Mouse (Mus musculus): Measurements from ENCODE around the gene Zfp526.

DNA sequence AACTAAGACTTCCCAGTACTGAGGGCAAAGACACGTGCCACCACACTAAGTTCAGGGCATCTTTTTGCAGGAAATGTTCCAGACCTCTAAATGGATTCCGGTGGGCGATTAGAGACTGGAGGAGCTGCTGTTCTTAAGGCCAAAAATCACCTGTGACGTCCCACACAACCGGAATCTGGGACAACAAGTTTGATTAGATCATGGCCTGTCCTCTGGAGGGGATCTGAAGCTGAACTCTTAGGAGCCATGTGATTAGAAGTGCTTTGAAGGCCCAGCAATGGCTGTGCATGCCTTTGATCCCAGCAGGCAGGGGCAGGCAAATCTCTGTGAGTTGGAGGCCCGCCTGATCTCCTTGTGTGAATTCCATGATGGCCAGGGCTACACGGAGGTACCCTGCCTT, 19.4 kb downstream of the Zfp526 start:
- no peak for TF ChIP-seq RCOR1 (conservative IDR thresholded peaks at IDR 0.05; ENCODE audit: low read depth, low read length)
- TF ChIP-seq TCF12 (IDR thresholded peaks at IDR 0.05; ENCODE audit: low read depth, low read length) = no peak
- no peak for TF ChIP-seq MAFK (IDR thresholded peaks at IDR 0.05; ENCODE audit: insufficient replicate concordance, low read length)
- TF ChIP-seq JUND (conservative IDR thresholded peaks at IDR 0.05; ENCODE audit: low read depth, low read length) = no peak
- no peak for TF ChIP-seq CTCF (conservative IDR thresholded peaks at IDR 0.05 in 1 of 2, IDR thresholded peaks at IDR 0.05 in 1 of 2; ENCODE audit: low read depth in 2 of 2, low read length in 2 of 2)
- no peak for TF ChIP-seq MYC (IDR thresholded peaks at IDR 0.05; ENCODE audit: low read depth, low read length)
- TF ChIP-seq MEF2A (IDR thresholded peaks at IDR 0.05; ENCODE audit: borderline replicate concordance, low read depth, low read length) = no peak
- no peak for TF ChIP-seq POLR2A (IDR thresholded peaks at IDR 0.05; ENCODE audit: low read depth, low read length)
- TF ChIP-seq NRF1 (IDR thresholded peaks at IDR 0.05; ENCODE audit: low read depth, low read length) = no peak
- TF ChIP-seq MAZ (IDR thresholded peaks at IDR 0.05; ENCODE audit: low read depth, low read length) = no peak
- TF ChIP-seq ELF1 (IDR thresholded peaks at IDR 0.05; ENCODE audit: low read depth, low read length) = no peak
- TF ChIP-seq MAX (IDR thresholded peaks at IDR 0.05; ENCODE audit: low read length) = no peak
